Mouse (Mus musculus): ENCODE measurements around the gene Zfp286.

DNA sequence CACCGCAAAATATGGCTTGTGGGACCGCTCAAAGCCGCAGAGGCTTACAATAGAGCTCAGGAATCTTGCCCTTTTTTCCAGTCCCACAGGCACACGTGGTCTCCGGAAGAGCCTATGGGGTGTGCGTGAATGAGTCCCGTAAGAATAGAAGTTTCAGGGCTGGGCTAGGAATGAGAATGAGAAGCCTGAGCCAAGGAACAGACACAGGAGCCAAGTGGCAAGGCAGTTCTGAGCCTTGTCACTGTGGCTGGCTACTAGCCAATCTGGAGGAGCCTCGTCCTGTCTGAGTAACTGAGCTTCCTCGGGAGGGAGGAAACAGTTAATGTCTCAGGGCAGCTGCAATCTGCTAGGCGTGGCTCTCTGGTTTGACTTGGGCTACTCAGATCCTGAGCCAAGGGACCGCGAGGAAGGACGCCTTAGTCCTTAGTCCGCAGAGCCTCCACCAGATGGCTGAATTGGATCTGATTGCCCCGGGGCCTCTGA is 30.8 kb upstream of the Zfp286 start, which contains the start of gene Trim16:
- TF ChIP-seq EP300 (IDR thresholded peaks at IDR 0.05; ENCODE audit: insufficient read depth, low read depth, low read length) (no peak), CTCF (IDR thresholded peaks at IDR 0.05; ENCODE audit: low read depth, low read length) (no peak)
